Comparison of ENCODE assay signal across 11 mouse cellular contexts in genomic region chr9:67799078-67799819, GRCm38 (mm10). TPM values are rescaled to one million over a fixed set of nuclear protein-coding genes. Genes with fewer than 3 reads are reported as not detected.
DNase-seq lines count a peak whose midpoint lies in the region; ATAC-seq lines count a peak whose summit lies in the region.
"Had no signal": no experiment of that assay in that cellular context is flagged by ENCODE, and none has a peak within 500 bp of the region (broad histone marks: within the 10 kb centered on the region; RNA-seq: fewer than 3 reads in every experiment).

No protein-coding gene starts in this region.

- H3K36me3 ChIP-seq in heart, embryonic 11.5 days (ENCODE audit: control insufficient read depth, insufficient read depth, low read length) = no peaks in the 10 kb centered on the region
- H3K36me3 ChIP-seq in hindbrain, embryonic 12.5 days = no peaks in the 10 kb centered on the region
- H3K36me3 ChIP-seq: midbrain, embryonic 13.5 days had no signal

- no peak overlapping the region for H3K4me2 ChIP-seq in heart, embryonic 11.5 days
- H3K4me2 ChIP-seq in hindbrain, embryonic 12.5 days (replicated peaks) = no peak overlapping the region
- H3K4me2 ChIP-seq: liver, embryonic 11.5 days; midbrain, embryonic 13.5 days had no signal

- H3K9ac ChIP-seq in heart, embryonic 11.5 days (ENCODE audit: low read depth, low read length) = no peak overlapping the region
- no peak overlapping the region for H3K9ac ChIP-seq in hindbrain, embryonic 12.5 days
- H3K9ac ChIP-seq: midbrain, embryonic 13.5 days had no signal

- H3K27me3 ChIP-seq in heart, embryonic 11.5 days (ENCODE audit: control insufficient read depth, insufficient read depth, low read length) = no peaks in the 10 kb centered on the region
- no peaks in the 10 kb centered on the region for H3K27me3 ChIP-seq in hindbrain, embryonic 12.5 days
- H3K27me3 ChIP-seq: midbrain, embryonic 13.5 days had no signal

- no peak overlapping the region for H3K4me3 ChIP-seq in heart, embryonic 11.5 days (ENCODE audit: low read depth, low read length)
- H3K4me3 ChIP-seq in hindbrain, embryonic 12.5 days = no peak overlapping the region
- H3K4me3 ChIP-seq: midbrain, embryonic 13.5 days had no signal

- peak overlapping the region; percentile 65 for H3K27ac ChIP-seq in heart, embryonic 11.5 days (ENCODE audit: low read depth, low read length)
- no peak overlapping the region for H3K27ac ChIP-seq in hindbrain, embryonic 12.5 days
- H3K27ac ChIP-seq: midbrain, embryonic 13.5 days had no signal

- no peak for DNase-seq in heart, postnatal 36 days
- peak; percentile 11 for DNase-seq in thymus, postnatal 14 days
- no peak for DNase-seq in thymus, postnatal 25 days
- DNase-seq in layer of hippocampus, adult 9-11 months = no peak
- DNase-seq in retina, embryonic 14.5 days (ENCODE audit: low spot score) = no peak
- DNase-seq: kidney, postnatal 36 days had no signal

- no peaks in the 10 kb centered on the region for H3K9me3 ChIP-seq in heart, embryonic 11.5 days (replicated peaks; ENCODE audit: control insufficient read depth, low read length)
- H3K9me3 ChIP-seq in hindbrain, embryonic 12.5 days (replicated peaks) = no peaks in the 10 kb centered on the region
- H3K9me3 ChIP-seq: midbrain, embryonic 13.5 days had no signal

- peaks cover 26% of the 10 kb centered on the region for H3K4me1 ChIP-seq in heart, embryonic 11.5 days (ENCODE audit: control insufficient read depth, insufficient read depth, low read length)
- peaks cover 20% of the 10 kb centered on the region for H3K4me1 ChIP-seq in hindbrain, embryonic 12.5 days

- 46% methylated on average over 14 of the region's 14 CpGs for WGBS in heart, embryonic 11.5 days (ENCODE audit: insufficient replicate concordance)
- 68% methylated on average over 14 of the region's 14 CpGs for WGBS in hindbrain, embryonic 12.5 days

- intact Hi-C loops in heart, postnatal 36 days (cut with DNase I) = no loop called here

- ATAC-seq in heart, embryonic 11.5 days (replicated peaks; ENCODE audit: insufficient number of reproducible peaks, low FRiP score, low TSS enrichment) = no peak
- ATAC-seq in granulocyte monocyte progenitor cell, adult 5-6 weeks (replicated peaks; ENCODE audit: poor library complexity, severe bottlenecking) = 0 out of 2 replicates have a peak, but pooled peaks have one; percentile 33
- ATAC-seq in hindbrain, embryonic 12.5 days (ENCODE audit: low FRiP score) = no peak
- ATAC-seq: midbrain, embryonic 13.5 days had no signal

RNA-seq across cellular contexts. Expression of gene C2cd4a, which starts 32.9 kb away (rescaled TPM):
- 0.21 and 0.56 TPM in 2 replicates for polyA plus RNA-seq in heart, embryonic 11.5 days (2014; fragmentation: Nextera tagmentation; extraction: Ambion mirVana)
- not detected for total RNA-seq in heart, postnatal 36 days (2021)
- not detected in 2 replicates for total RNA-seq in granulocyte monocyte progenitor cell, adult 5-6 weeks (2014; fragmentation: Nextera tagmentation)
- total RNA-seq in granulocyte monocyte progenitor cell, adult 5-6 weeks (2017) = not detected in 2 replicates
- polyA plus RNA-seq in hindbrain, embryonic 12.5 days (2016; fragmentation: Nextera tagmentation; extraction: Ambion mirVana) = 0.38 TPM in 1 of 2 replicates, not detected in the other

RNA-seq across cellular contexts. Expression of gene C2cd4b, which starts 40.0 kb away (rescaled TPM):
- 2.0 and 2.6 TPM in 2 replicates for polyA plus RNA-seq in heart, embryonic 11.5 days (2014; fragmentation: Nextera tagmentation; extraction: Ambion mirVana)
- 1 to 10 TPM; 1.2 to 1.4 TPM for total RNA-seq in heart, postnatal 36 days (2021)
- total RNA-seq in granulocyte monocyte progenitor cell, adult 5-6 weeks (2014; fragmentation: Nextera tagmentation) = not detected in 2 replicates
- total RNA-seq in granulocyte monocyte progenitor cell, adult 5-6 weeks (2017) = not detected in 2 replicates
- polyA plus RNA-seq in hindbrain, embryonic 12.5 days (2016; fragmentation: Nextera tagmentation; extraction: Ambion mirVana) = 0.33 and 0.52 TPM in 2 replicates
- polyA plus RNA-seq: liver, embryonic 11.5 days had no signal

RNA-seq across cellular contexts. Expression of gene Vps13c, which starts 40.9 kb away (rescaled TPM):
- polyA plus RNA-seq in heart, embryonic 11.5 days (2014; fragmentation: Nextera tagmentation; extraction: Ambion mirVana) = 5.4 and 9.8 TPM in 2 replicates
- 10 to 100 TPM; 48.0 to 48.6 TPM for total RNA-seq in heart, postnatal 36 days (2021)
- total RNA-seq in granulocyte monocyte progenitor cell, adult 5-6 weeks (2014; fragmentation: Nextera tagmentation) = 61.5 and 75.6 TPM in 2 replicates
- 56.3 and 67.9 TPM in 2 replicates for total RNA-seq in granulocyte monocyte progenitor cell, adult 5-6 weeks (2017)
- polyA plus RNA-seq in hindbrain, embryonic 12.5 days (2016; fragmentation: Nextera tagmentation; extraction: Ambion mirVana) = 9.1 and 9.3 TPM in 2 replicates
